Mouse (Mus musculus): ENCODE results near the gene Atad3a.

- TF ChIP-seq FLI1 (IDR thresholded peaks at IDR 0.05; ENCODE audit: low read length) (no peak), GATA1 (IDR thresholded peaks at IDR 0.05; ENCODE audit: borderline replicate concordance, low read length) (peak; percentile 42; the same call in 1 of the 3 replicates)
Observed at GRCm38 (mm10) chr4:155788300-155788699, 27.4 kb upstream of the Atad3a start.

All from megakaryocyte, embryonic 14.5 days (primary cell).